In genomic region chr11:35603946-35604345, GRCm38 (mm10) we compare ENCODE assay signal across 12 mouse cellular contexts.
A peak's percentile ranks its signal among the peaks of the same experiment; 100 is the strongest.
DNase-seq lines count a peak whose midpoint lies in the region; ATAC-seq and TF ChIP-seq lines count a peak whose summit lies in the region.
"Had no signal": no experiment of that assay in that cellular context is flagged by ENCODE, and none has a peak within 500 bp of the region (broad histone marks: within the 10 kb centered on the region; RNA-seq: fewer than 3 reads in every experiment).

No protein-coding gene starts in this region.

- WGBS in intestine, postnatal 0 days: 92% methylated on average over 6 of the region's 6 CpGs
- 89% methylated on average over 6 of the region's 6 CpGs for WGBS in intestine, embryonic 15.5 days
- WGBS in midbrain, embryonic 16.5 days: 68% methylated on average over 6 of the region's 6 CpGs
- WGBS in midbrain, embryonic 11.5 days: 80% methylated on average over 6 of the region's 6 CpGs
- 90% methylated on average over 6 of the region's 6 CpGs for WGBS in stomach, postnatal 0 days

- H3K9me3 ChIP-seq in intestine, postnatal 0 days (ENCODE audit: control insufficient read depth): no peaks in the 10 kb centered on the region
- no peaks in the 10 kb centered on the region for H3K9me3 ChIP-seq in intestine, embryonic 15.5 days
- H3K9me3 ChIP-seq in midbrain, embryonic 16.5 days (replicated peaks; ENCODE audit: control insufficient read depth, low read length, poor library complexity, severe bottlenecking): no peaks in the 10 kb centered on the region
- no peaks in the 10 kb centered on the region for H3K9me3 ChIP-seq in midbrain, embryonic 11.5 days (ENCODE audit: control insufficient read depth, low read length)
- H3K9me3 ChIP-seq in stomach, postnatal 0 days (ENCODE audit: control insufficient read depth, low read length): no peaks in the 10 kb centered on the region
- H3K9me3 ChIP-seq: liver, embryonic 13.5 days; midbrain, embryonic 12.5 days had no signal

- peak; percentile 44 for DNase-seq in adrenal gland, postnatal 14 days
- DNase-seq in adrenal gland, adult 18-20 months (ENCODE audit: low spot score in 2 of 2): no peak
- no peak for DNase-seq in midbrain, embryonic 11.5 days (ENCODE audit: low spot score, missing footprints)
- no peak for DNase-seq in stomach, postnatal 0 days (ENCODE audit: low spot score)
- DNase-seq in gastrocnemius, postnatal 14 days: no peak
- DNase-seq: liver, embryonic 13.5 days; thymus, adult 2 months had no signal

- peaks cover 4% of the 10 kb centered on the region; the same call in 1 of the 2 replicates for H3K4me1 ChIP-seq in intestine, postnatal 0 days (replicated peaks; ENCODE audit: control insufficient read depth, insufficient read depth, low read length)
- peaks cover 23% of the 10 kb centered on the region; the same call in 1 of the 2 replicates for H3K4me1 ChIP-seq in intestine, embryonic 15.5 days (replicated peaks)
- H3K4me1 ChIP-seq in midbrain, embryonic 16.5 days (ENCODE audit: control insufficient read depth, insufficient read depth, low read length): peaks cover 10% of the 10 kb centered on the region; the same call in 1 of the 2 replicates
- H3K4me1 ChIP-seq in midbrain, embryonic 11.5 days (ENCODE audit: control insufficient read depth, insufficient read depth, low read length): peaks cover 34% of the 10 kb centered on the region
- no peaks in the 10 kb centered on the region for H3K4me1 ChIP-seq in stomach, postnatal 0 days (replicated peaks; ENCODE audit: control insufficient read depth, insufficient read depth)
- H3K4me1 ChIP-seq: liver, embryonic 13.5 days had no signal

- H3K9ac ChIP-seq in intestine, postnatal 0 days (ENCODE audit: low read depth, low read length): no peak overlapping the region
- no peak overlapping the region for H3K9ac ChIP-seq in intestine, embryonic 15.5 days
- no peak overlapping the region for H3K9ac ChIP-seq in midbrain, embryonic 16.5 days (ENCODE audit: low read depth, low read length)
- no peak overlapping the region for H3K9ac ChIP-seq in midbrain, embryonic 11.5 days (ENCODE audit: low read length)
- no peak overlapping the region for H3K9ac ChIP-seq in stomach, postnatal 0 days (ENCODE audit: low read length)
- H3K9ac ChIP-seq: liver, embryonic 13.5 days; midbrain, embryonic 12.5 days had no signal

- H3K27me3 ChIP-seq in intestine, postnatal 0 days (replicated peaks; ENCODE audit: control insufficient read depth, insufficient read depth, low read length): no peaks in the 10 kb centered on the region
- H3K27me3 ChIP-seq in intestine, embryonic 15.5 days (replicated peaks): no peaks in the 10 kb centered on the region
- peaks cover 4% of the 10 kb centered on the region for H3K27me3 ChIP-seq in midbrain, embryonic 16.5 days (ENCODE audit: control insufficient read depth, insufficient read depth, low read depth, low read length)
- H3K27me3 ChIP-seq in midbrain, embryonic 11.5 days (ENCODE audit: control insufficient read depth, insufficient read depth, low read length): no peaks in the 10 kb centered on the region
- no peaks in the 10 kb centered on the region for H3K27me3 ChIP-seq in stomach, postnatal 0 days (ENCODE audit: control insufficient read depth, insufficient read depth, low read length)
- H3K27me3 ChIP-seq: liver, embryonic 13.5 days had no signal

- H3K27ac ChIP-seq in intestine, postnatal 0 days (ENCODE audit: low read depth, low read length): no peak overlapping the region
- no peak overlapping the region for H3K27ac ChIP-seq in intestine, embryonic 15.5 days
- no peak overlapping the region for H3K27ac ChIP-seq in midbrain, embryonic 16.5 days (ENCODE audit: low read length)
- H3K27ac ChIP-seq in midbrain, embryonic 11.5 days (ENCODE audit: low read depth, low read length): no peak overlapping the region
- H3K27ac ChIP-seq in stomach, postnatal 0 days (replicated peaks): no peak overlapping the region
- H3K27ac ChIP-seq: liver, embryonic 13.5 days; midbrain, embryonic 12.5 days had no signal

- peak; percentile 69 for TF ChIP-seq CTCF in intestine, postnatal 0 days (IDR thresholded peaks at IDR 0.05; ENCODE audit: low read depth)
- peak; percentile 42 for TF ChIP-seq CTCF in stomach, postnatal 0 days (IDR thresholded peaks at IDR 0.05; ENCODE audit: low read depth)

- intact Hi-C loops in gastrocnemius, postnatal 14 days (cut with DNase I; ENCODE audit: low total_unique reads): no loop called here

- no peaks in the 10 kb centered on the region for H3K36me3 ChIP-seq in intestine, postnatal 0 days (ENCODE audit: control insufficient read depth, insufficient read depth)
- H3K36me3 ChIP-seq in intestine, embryonic 15.5 days: no peaks in the 10 kb centered on the region
- H3K36me3 ChIP-seq in midbrain, embryonic 16.5 days (ENCODE audit: control insufficient read depth, insufficient read depth, low read length): no peaks in the 10 kb centered on the region
- no peaks in the 10 kb centered on the region for H3K36me3 ChIP-seq in midbrain, embryonic 11.5 days (ENCODE audit: control insufficient read depth, insufficient read depth, low read length)
- H3K36me3 ChIP-seq in stomach, postnatal 0 days (ENCODE audit: control insufficient read depth, insufficient read depth, low read length): no peaks in the 10 kb centered on the region
- H3K36me3 ChIP-seq: liver, embryonic 13.5 days; midbrain, embryonic 12.5 days had no signal

- no peak overlapping the region for H3K4me3 ChIP-seq in intestine, postnatal 0 days (ENCODE audit: low read depth, low read length)
- no peak overlapping the region for H3K4me3 ChIP-seq in intestine, embryonic 15.5 days (replicated peaks)
- no peak overlapping the region for H3K4me3 ChIP-seq in midbrain, embryonic 16.5 days (ENCODE audit: low read depth, low read length)
- H3K4me3 ChIP-seq in midbrain, embryonic 11.5 days (ENCODE audit: low read depth, low read length): no peak overlapping the region
- H3K4me3 ChIP-seq in stomach, postnatal 0 days (ENCODE audit: low read depth, low read length): no peak overlapping the region
- H3K4me3 ChIP-seq: liver, embryonic 13.5 days; midbrain, embryonic 12.5 days had no signal

- no peak for ATAC-seq in intestine, postnatal 0 days
- no peak for ATAC-seq in intestine, embryonic 15.5 days
- 0 out of 2 replicates have a peak, but pooled peaks have one; percentile 47 for ATAC-seq in midbrain, embryonic 16.5 days
- no peak for ATAC-seq in midbrain, embryonic 11.5 days (ENCODE audit: low FRiP score)
- no peak for ATAC-seq in stomach, postnatal 0 days (ENCODE audit: low FRiP score, low TSS enrichment)
- ATAC-seq: intestine, embryonic 16.5 days had no signal

- H3K4me2 ChIP-seq in intestine, postnatal 0 days (replicated peaks; ENCODE audit: low read depth): no peak overlapping the region
- no peak overlapping the region for H3K4me2 ChIP-seq in intestine, embryonic 15.5 days (replicated peaks)
- no peak overlapping the region for H3K4me2 ChIP-seq in midbrain, embryonic 16.5 days (ENCODE audit: low read length)
- no peak overlapping the region for H3K4me2 ChIP-seq in midbrain, embryonic 11.5 days
- no peak overlapping the region for H3K4me2 ChIP-seq in stomach, postnatal 0 days (replicated peaks; ENCODE audit: low read depth)
- H3K4me2 ChIP-seq: liver, embryonic 13.5 days; midbrain, embryonic 12.5 days had no signal

- TF ChIP-seq EP300 in stomach, postnatal 0 days (optimal IDR thresholded peaks at IDR 0.05): no peak
